ENCODE assay signal across 12 mouse cellular contexts in genomic region chr4:136750578-136751338, GRCm38 (mm10).
A peak's percentile ranks its signal among the peaks of the same experiment; 100 is the strongest.
DNase-seq lines count a peak whose midpoint lies in the region; ATAC-seq lines count a peak whose summit lies in the region.
"Had no signal": no experiment of that assay in that cellular context is flagged by ENCODE, and none has a peak within 500 bp of the region (broad histone marks: within the 10 kb centered on the region; RNA-seq: fewer than 3 reads in every experiment).

No protein-coding gene starts in this region.

- H3K4me2 ChIP-seq in forebrain, embryonic 12.5 days = peak overlapping the region; percentile 21
- 0 out of 2 replicates have a peak overlapping the region, but pooled peaks have one; percentile 19 for H3K4me2 ChIP-seq in stomach, embryonic 16.5 days (ENCODE audit: low read depth, low read length)
- H3K4me2 ChIP-seq: embryonic facial prominence, embryonic 13.5 days had no signal

- H3K9ac ChIP-seq in forebrain, embryonic 12.5 days = peak overlapping the region; percentile 47
- peak overlapping the region; percentile 57 for H3K9ac ChIP-seq in stomach, embryonic 16.5 days (ENCODE audit: low read length)
- H3K9ac ChIP-seq: embryonic facial prominence, embryonic 13.5 days had no signal

- 3% methylated on average over 19 of the region's 19 CpGs for WGBS in forebrain, embryonic 12.5 days
- WGBS in limb, embryonic 10.5 days = 20% methylated on average over 19 of the region's 19 CpGs
- 25% methylated on average over 19 of the region's 19 CpGs for WGBS in stomach, embryonic 16.5 days

- H3K27ac ChIP-seq in forebrain, embryonic 12.5 days = peak overlapping the region; percentile 94
- H3K27ac ChIP-seq in limb, embryonic 10.5 days = peak overlapping the region; percentile 78
- peak overlapping the region; percentile 52 for H3K27ac ChIP-seq in stomach, embryonic 16.5 days (ENCODE audit: low read length)
- H3K27ac ChIP-seq: macrophage had no signal

- DNase-seq in retina, postnatal 1 day = peak; percentile 83
- DNase-seq in retina, embryonic 14.5 days (ENCODE audit: low spot score) = no peak
- peak; percentile 40 for DNase-seq in limb, embryonic 10.5 days (ENCODE audit: low spot score)
- no peak for DNase-seq in frontal cortex, postnatal 25 days (ENCODE audit: low spot score in 2 of 2)
- DNase-seq in lung, postnatal 25 days (ENCODE audit: low spot score) = no peak
- DNase-seq in left cerebral cortex, adult 9 months (ENCODE audit: low spot score in 2 of 2) = no peak
- DNase-seq: adrenal gland, postnatal 14 days; kidney, adult 18-20 months had no signal

- peak; percentile 37 for ATAC-seq in forebrain, embryonic 12.5 days (ENCODE audit: low FRiP score)
- ATAC-seq in stomach, embryonic 16.5 days (ENCODE audit: insufficient read depth, low FRiP score) = no peak

- peaks cover 92% of the 10 kb centered on the region for H3K4me1 ChIP-seq in forebrain, embryonic 12.5 days
- H3K4me1 ChIP-seq in limb, embryonic 10.5 days = peaks cover 81% of the 10 kb centered on the region
- H3K4me1 ChIP-seq in stomach, embryonic 16.5 days (ENCODE audit: control insufficient read depth, insufficient read depth, low read length) = peaks cover 43% of the 10 kb centered on the region

- H3K4me3 ChIP-seq in forebrain, embryonic 12.5 days (replicated peaks) = no peak overlapping the region
- H3K4me3 ChIP-seq in limb, embryonic 10.5 days = peak overlapping the region; percentile 6; the same call in 1 of the 2 replicates
- no peak overlapping the region for H3K4me3 ChIP-seq in stomach, embryonic 16.5 days (replicated peaks; ENCODE audit: low read length)
- H3K4me3 ChIP-seq: embryonic facial prominence, embryonic 13.5 days had no signal

- no peaks in the 10 kb centered on the region for H3K36me3 ChIP-seq in forebrain, embryonic 12.5 days (replicated peaks)
- 0 out of 2 replicates have a peak, but pooled peaks cover 3% of the 10 kb centered on the region for H3K36me3 ChIP-seq in limb, embryonic 10.5 days
- no peaks in the 10 kb centered on the region for H3K36me3 ChIP-seq in stomach, embryonic 16.5 days (ENCODE audit: control insufficient read depth, insufficient read depth, low read length)
- H3K36me3 ChIP-seq: embryonic facial prominence, embryonic 13.5 days had no signal

- H3K9me3 ChIP-seq in forebrain, embryonic 12.5 days = no peaks in the 10 kb centered on the region
- H3K9me3 ChIP-seq in limb, embryonic 10.5 days (replicated peaks) = no peaks in the 10 kb centered on the region
- no peaks in the 10 kb centered on the region for H3K9me3 ChIP-seq in stomach, embryonic 16.5 days (replicated peaks; ENCODE audit: control insufficient read depth, low read length)
- H3K9me3 ChIP-seq: embryonic facial prominence, embryonic 13.5 days had no signal

- peaks cover 30% of the 10 kb centered on the region for H3K27me3 ChIP-seq in forebrain, embryonic 12.5 days
- peaks cover 52% of the 10 kb centered on the region for H3K27me3 ChIP-seq in limb, embryonic 10.5 days (ENCODE audit: low read depth, poor library complexity, severe bottlenecking)
- H3K27me3 ChIP-seq in stomach, embryonic 16.5 days (ENCODE audit: control insufficient read depth, insufficient read depth, low read length) = no peaks in the 10 kb centered on the region

Comparison
In these comparisons a context has a peak if more than half of its experiments do, and no peak if none do; other contexts are left out.
1. DNase-seq: peak in retina, postnatal 1 day (single experiment) and limb, embryonic 10.5 days (single experiment); none in retina, embryonic 14.5 days (single experiment), frontal cortex, postnatal 25 days (0 of 2), lung, postnatal 25 days (single experiment) and left cerebral cortex, adult 9 months (0 of 2).
2. Peak in every context shown above with its lines, with median percentiles within 50 percentile points of each other: H3K27ac ChIP-seq.